Mouse (Mus musculus): ENCODE data around the gene Actb.
"Not testable (repeated sequence)": the region's sequence is repeated elsewhere in the genome, so short reads cannot be mapped to it uniquely, and the experiment has no call there.

Actb gene

DNA sequence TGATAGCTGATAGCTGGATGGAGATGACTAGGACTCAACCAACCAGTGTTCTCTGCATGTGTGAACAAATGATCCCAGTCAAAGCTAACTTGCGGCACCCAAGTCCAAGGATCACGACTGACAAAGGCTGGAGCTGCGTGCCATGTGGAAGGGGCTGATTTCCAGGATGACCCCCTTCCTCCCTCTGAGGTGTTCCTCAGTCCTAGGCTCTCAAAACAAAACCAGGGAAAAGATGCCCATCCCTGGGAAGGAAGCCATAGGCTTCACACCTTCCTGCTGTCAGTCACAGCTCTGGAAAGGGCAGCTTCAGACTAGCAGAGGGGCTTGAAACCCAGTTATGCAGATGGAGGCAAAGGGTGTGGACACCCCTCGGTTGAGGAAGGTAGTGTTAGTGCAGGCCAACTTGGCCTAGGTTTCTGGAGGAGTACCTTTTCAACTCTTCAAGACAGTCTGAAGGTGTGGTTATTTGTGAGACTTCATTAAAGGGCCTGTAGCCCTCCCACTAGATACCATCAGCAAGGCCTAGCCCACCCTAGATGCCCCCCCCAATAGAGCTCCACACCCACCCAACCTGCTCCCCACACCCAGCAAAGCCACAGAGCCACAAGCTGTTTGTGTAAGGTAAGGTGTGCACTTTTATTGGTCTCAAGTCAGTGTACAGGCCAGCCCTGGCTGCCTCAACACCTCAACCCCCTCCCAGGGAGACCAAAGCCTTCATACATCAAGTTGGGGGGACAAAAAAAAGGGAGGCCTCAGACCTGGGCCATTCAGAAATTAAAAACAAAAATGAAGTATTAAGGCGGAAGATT lies 3.8 kb downstream of the Actb start:
- no peak for DNase-seq (ENCODE audit: low spot score in 2 of 2)

DNA sequence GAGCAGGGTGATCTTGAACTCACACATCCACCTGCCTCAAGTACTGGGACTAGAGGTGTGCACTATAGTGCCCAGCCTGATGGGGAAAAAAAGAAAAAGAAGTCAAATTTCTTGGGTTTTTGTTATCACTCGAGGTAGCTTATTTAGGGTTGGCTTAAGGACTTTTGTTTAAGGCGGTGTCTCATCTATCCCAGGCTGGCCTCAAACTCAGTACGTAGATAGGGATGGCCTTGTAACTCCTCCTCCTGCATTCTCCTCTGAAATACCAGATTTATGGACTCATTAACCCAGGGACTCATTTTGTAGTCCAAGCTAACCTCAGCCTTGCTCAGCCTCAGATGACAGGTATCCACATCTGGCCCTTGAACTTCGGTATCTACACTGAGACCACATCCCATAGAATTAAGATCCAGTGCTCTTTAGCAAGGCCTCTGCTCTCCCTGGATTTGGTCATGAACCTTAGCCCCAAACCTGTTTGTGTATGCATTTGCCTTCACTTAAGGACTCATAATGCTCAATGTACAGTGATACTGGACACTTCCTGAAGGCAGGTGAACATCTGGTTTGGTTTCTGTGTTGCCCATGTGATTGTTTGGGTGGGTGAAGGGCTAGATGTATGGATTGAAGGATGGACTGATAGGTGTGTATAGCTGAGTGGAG lies 4.6 kb downstream of the Actb start:
- DNase-seq (ENCODE audit: low spot score in 2 of 2), result no peak

DNA sequence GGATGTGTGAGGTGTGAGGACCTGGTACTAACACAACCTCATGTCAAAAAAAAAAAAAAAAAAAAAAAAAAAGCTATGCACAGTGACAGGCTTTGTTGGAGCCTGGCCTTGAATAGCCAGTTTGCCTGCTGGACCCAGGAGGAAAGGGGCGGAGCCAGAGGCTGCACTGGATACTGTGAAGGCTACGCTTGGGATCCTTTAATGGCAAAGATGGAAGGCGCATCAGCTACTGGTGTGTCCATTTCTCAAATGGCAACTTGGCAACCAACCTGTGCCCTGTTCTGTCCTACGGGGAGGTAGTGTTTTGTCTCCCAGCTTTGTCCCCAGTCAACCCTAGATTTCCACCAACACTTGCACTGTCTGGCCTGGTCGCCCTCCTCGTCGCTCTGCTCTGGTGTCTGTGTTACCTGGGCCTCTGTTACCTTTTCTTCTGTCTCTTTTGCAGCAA lies 5.2 kb downstream of the Actb start:
- DNase-seq (ENCODE audit: low spot score in 2 of 2), result no peak

DNA sequence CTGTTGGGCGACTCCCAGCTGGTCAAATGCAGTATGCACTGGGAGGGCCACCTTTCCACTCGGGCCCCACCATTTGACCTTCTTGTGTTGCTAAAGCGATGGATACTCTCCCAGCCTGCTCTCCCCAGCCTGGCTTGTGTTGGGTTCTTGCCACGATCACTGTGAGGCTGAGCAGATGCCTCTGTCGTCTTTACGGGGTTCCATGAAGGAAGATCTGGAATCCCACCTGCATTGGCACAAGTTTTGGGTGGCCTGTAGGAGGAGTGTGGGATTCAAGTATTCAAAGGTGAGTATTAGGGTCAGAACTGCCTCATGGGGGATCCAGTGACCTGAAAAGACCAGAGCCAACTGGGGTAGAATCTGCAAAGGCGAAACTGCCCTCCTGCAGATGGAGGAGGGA lies 5.9 kb downstream of the Actb start:
- no peak for DNase-seq (ENCODE audit: low spot score in 2 of 2)

DNA sequence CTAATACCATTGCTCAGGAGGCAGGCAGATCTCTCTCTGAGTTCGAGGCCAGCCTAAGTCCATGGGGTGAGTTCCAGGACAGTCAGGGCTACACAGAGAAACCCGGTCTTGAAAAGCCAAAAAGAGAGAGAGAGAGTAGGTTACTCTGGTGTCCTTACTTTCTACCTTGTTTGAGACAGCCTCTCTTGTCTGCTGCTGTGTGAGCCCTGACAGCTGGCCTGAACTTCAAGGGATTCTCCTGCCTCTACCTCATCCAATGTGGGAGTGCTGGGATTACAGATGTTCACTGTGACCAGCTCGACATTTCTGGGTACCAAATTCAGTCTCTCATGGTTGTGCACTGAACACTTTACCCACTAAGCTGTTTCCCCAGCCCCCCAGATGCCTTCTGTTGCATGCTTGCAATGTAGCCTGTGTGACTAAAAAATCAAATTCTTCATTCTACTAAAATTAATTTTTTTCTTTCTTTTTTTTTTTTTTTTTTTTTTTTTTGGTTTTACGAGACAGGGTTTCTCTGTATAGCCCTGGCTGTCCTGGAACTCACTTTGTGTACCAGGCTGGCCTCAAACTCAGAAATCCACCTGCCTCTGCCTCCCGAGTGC lies 6.5 kb downstream of the Actb start:
- no peak for DNase-seq (ENCODE audit: low spot score in 2 of 2)

DNA sequence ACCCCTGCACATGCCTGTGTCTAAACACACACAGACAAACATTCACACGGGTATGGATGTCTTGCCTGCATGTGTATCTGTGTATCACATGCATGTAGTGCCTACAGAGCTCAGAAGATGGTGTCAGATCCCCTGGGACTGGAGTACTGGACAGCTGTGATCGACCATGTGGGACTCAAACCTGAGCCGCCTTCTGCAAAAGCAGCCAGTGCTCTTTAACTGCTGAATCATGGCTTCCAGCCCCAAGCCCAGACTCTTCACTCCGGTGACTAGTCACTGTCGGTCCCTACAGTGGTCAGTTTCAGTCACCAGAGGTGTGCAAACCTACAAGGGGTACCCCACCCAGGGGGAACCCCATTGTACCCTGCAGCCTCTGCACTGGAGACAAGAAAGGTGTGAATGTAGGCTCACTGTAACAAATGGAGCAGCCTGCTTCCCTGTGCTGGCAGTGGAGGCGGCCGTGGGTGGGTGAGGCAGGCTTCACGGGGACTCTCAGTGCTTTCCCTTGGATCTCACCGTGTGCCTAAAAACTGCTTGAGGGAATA lies 7.4 kb downstream of the Actb start:
- peak in 1 of 2 experiments; percentile 66 for DNase-seq (ENCODE audit: low spot score in 2 of 2)

DNA sequence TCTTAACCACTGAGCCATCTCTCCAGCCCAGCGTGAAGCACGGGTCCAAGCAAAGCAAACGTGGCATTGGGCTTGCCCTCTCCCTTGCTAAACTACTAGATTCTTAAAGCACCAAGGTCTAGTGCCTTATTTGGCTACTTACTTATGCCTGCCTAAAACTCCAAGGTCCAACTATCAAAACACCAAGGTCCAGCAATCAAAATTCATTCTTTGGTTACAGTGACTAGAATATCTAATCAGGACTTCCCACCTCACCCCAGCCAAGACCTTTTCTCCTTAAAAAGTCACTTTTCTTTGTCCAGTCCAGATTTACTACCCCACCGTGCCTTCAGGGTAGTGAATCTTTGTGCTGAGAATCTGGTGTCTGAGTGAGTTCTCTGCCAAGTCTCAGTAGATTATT lies 8.2 kb downstream of the Actb start:
- DNase-seq (ENCODE audit: low spot score in 2 of 2), result no peak

DNA sequence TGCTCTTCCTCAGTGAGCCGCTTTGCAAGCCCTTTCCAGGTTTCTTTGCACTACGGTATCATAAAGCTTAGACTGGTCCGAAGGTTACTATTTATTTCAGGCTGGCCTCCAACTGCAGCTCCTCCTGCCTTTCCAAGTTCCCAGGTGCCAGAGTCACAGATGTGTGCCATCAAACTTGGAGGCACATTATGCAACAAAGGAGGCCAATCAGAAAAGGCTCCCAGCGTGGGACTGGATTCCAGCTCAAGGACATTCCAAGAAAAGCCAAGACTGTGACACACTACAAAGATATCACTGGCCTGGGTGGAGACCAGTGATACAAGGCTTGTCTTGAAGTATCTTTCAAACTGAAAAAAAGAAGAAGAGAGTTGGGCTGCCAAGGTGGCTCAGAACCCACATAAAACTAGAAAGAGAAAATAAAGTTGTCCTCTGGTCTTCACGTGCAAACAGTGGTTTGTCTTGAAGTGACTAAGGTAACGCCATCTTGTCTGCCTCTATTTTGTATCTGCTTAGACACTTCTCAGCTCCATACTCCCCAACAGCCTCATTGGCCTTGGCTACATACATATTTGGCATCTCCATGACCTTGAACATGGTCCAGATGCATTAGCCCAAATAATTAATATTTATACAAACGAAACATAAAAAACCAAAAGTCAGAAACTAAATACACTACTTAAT lies 8.8 kb downstream of the Actb start:
- DNase-seq (ENCODE audit: low spot score in 2 of 2), result no peak

DNA sequence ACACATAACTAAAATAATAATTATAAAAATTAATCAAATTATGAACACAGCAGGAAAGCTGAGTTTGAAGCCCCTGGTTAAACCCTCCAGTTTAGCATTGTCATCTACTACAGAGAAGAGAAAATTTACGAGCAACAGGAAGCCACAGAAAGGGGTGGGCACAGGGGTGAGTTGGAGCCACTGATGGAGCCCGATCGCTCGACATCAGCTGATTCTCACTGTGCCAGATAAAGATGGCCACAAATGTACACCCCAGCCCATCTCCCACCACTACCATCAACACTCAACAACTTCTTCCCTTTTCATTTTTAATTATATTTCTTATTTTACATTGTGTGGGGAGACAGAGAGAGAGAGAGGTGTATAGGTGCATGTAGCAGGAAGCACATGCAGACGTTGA lies 9.8 kb downstream of the Actb start:
- DNase-seq (ENCODE audit: low spot score in 2 of 2), result no peak

DNA sequence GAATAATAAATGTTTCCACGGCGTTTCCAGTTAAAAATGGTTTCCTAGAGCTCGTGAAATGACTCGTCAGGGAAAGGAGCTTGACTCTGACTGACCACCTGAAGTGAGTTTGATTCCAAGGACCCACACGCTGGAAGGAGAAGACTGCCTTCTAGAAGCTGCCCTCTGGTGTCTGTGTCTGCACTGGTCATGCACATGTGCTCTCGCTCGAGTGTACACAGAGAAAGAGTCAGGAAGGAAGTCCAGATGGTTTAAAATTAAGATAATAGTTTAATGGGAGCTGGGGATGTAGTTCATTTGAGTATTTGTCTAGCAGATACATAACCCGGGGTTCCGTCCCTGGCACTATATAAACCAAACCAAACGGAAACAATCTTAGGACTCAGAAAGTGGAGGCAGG lies 10.4 kb downstream of the Actb start:
- DNase-seq (ENCODE audit: low spot score in 2 of 2), result no peak

DNA sequence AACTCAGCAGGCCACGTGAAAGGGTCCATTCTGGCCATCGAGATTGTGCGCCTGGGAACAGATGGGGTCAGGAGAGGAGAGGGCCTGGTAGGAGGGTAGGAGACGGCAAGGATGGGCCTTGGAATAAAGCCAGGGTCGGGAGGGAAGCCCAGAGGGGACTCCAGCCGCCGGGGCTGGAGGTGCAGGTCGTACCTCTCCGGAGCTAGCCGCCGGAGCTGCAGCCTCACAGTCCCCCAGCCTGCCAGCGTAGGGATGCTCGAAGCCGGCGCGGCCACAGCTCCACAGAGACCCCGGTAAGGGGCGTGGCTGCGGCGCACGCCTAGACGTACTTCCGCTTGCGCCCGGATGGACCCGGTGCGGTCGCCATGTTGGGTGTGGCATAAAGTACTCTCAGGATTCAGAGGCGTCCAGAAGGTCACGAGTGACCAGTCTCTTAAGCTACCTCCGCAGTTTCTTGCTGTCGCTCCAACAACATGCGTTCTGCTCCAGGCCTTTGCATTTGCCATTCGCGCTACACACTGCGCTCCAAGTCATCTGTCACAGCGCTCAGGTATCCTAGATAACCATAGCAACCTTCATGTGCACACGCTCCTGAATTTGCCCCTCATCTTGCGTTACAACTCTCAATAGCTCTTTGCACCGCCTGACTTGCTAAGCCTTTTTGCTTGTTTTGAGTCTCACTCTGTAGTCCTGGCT lies 11.5 kb downstream of the Actb start, which contains the start of gene Fbxl18:
Gene Fbxl18, minus strand, starts transcription at position 504 of the 696 bp plus-strand sequence.
- peak; percentile 89 to 94 for DNase-seq (ENCODE audit: low spot score in 2 of 2)

DNA sequence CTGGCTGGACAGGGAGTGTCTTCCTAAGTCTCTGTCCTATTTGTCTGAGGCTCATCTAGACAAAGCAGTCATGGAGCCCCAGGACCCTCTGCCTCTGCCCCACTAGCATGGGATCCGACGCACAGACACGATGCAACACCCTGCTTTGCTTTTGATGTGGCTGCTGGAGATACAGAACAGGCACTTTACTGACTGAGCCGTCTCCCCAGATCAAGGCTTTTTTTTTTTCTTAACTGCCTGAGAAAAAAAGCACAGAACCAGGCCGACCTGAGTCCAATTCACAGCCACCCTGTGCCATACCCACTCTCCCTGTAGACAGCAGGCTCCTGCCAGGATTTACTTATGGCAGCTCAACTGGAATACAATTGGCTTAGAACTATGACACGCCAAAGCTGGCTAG lies 15.2 kb downstream of the Actb start:
- DNase-seq (ENCODE audit: low spot score in 2 of 2), result no peak

DNA sequence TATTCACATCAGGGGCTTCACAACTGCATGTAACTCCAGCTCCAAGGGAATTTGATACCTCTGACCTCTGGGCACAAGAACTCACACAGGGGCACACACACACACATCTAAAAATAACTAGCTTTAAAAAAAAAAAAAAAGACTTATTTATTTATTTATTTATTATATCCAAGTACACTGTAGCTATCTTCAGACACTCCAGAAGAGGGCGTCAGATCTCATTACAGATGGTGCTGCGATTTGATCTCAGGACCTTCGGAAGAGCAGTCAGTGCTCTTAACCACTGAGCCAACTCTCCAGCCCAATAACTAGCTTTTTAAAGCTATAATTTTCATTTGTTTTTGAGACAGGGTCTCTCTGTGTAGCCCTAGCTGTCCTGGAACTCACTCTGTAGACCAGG lies 19.0 kb downstream of the Actb start:
- DNase-seq (ENCODE audit: low spot score in 2 of 2), result not testable (repeated sequence)

DNA sequence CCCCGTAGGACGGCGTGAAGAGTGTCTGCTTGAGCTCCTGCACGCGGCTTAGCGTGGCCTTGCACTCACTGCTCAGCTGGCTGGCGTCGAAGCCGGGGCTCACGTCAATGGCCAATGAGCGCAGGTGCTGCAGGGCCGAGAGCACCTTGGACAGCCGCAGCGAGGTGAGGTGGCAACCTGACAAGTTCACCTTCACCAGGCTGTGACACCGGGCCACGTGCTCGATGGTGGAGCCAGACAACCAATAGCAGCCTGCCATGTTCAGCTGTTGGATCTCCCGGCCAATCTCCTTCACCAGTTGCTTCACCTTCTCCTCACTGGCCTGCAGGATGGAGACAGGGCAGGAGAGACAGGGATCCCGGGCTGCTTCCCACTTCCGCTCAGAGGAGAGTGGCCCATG lies 19.8 kb downstream of the Actb start:
- DNase-seq (ENCODE audit: low spot score in 2 of 2), result no peak

DNA sequence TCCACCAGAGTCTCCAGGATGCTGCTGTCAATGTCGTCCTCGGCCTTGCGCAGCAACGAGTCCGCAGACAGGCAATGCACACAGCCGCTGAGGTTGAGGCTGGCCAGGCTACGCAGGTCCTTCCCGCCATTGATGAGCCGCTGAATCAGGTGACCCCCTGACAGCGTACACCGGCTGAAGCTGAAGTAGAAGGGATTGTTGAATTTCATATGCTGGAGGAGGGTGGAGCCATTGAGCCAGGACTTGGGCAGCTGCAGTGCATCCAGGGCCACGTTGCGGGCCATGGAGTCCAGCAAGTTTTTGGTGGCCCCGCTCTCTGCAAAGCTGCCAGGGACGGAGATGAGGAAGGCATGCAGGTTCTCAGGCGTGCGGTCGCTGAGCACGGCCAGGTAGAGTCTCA lies 20.4 kb downstream of the Actb start:
- no peak for DNase-seq (ENCODE audit: low spot score in 2 of 2)

DNA sequence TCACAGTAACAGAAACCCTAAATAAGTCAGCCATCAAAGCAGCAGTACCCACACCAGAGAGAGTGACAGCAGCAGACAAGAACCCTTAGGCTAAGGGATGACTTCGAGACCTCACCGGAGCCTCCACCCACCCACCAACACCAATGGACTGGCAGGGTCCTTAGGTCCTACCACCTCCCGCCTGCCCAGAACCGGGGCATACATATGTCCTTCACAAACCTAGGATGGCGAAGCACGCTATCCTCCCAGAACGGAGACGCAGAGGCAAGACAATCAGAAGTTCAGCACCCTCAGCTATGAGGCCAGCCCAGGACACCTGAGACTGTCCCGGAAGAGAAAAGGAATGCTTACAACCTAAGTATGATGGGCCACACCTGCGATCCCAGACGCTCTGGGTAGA lies 24.1 kb downstream of the Actb start:
- DNase-seq (ENCODE audit: low spot score in 2 of 2), result peak in 1 of 2 experiments; percentile 62

DNA sequence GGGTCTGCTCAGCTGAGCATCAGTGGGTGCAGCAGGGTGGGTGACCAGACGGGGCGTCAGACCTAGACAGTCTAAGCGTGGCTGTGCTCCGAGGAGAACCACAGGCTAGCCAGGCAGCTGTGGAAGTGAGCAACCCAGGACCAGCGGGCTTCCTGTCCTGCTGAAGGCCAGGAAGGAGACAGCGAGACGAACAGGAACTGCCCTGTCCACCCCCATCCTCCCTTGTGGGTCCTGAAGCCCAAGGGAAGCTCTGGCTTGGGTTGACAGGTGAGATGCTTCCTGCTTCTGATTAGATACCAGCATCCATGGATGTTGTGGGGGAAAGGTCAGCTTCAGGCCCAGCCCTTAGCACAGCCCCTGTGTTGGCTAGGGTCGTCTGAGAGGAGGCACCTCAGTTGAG lies 24.6 kb downstream of the Actb start:
- peak in 1 of 2 experiments; percentile 62 for DNase-seq (ENCODE audit: low spot score in 2 of 2)

DNA sequence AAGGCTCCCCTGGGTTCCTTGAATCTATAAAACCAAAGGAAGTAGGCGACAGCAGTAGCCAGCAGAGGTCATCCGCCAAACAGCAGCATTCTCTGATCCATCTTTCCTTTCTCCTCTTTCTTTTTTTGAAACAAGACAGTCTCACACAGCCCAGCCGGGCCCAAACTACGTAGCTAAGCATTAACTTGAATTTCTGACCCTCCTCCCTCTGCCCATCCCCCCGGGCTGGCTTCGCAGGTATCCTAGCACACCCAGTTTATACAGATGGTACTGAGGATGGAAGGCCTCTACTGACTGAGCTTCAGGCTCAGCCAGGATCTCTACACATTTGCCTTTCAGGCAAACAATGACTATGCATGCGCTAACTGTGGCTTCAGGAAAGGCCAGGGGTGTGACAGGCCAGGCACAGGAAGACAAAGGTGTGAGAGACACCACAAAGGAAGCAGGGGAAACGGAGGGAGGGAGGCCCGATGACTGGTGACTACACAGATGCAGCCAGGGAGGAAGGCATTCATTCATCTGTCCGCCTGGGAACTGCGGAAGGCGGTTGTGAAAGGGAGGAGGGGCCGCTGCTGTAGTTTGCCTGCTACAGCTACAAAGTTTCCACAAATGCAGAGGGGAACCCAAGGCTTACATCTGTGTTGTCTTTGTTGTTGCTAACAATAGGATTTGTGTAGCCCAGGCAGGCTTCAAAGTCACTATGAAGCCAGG lies 25.6 kb downstream of the Actb start:
- DNase-seq (ENCODE audit: low spot score in 2 of 2), result peak in 1 of 2 experiments; percentile 62

DNA sequence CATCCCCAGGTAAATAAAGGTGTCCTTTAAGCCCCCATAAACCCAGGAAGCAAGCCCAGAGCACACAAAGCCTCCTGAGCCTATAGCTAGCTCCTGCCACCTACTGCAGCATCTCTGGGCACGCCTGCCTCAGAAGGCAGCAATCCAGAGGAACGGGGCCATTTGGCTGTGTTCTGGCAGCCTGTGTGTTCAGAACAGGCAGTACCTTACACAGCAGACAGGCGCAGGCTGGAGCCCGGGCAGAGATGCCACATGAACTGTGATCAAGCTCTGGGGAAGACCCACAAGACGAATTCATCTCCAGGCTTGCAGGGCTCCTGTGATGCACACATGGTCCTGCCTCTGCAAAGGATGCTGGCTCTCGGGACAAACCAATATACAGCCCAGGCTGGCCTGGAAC lies 26.3 kb downstream of the Actb start:
- peak in 1 of 2 experiments; percentile 63 for DNase-seq (ENCODE audit: low spot score in 2 of 2)

DNA sequence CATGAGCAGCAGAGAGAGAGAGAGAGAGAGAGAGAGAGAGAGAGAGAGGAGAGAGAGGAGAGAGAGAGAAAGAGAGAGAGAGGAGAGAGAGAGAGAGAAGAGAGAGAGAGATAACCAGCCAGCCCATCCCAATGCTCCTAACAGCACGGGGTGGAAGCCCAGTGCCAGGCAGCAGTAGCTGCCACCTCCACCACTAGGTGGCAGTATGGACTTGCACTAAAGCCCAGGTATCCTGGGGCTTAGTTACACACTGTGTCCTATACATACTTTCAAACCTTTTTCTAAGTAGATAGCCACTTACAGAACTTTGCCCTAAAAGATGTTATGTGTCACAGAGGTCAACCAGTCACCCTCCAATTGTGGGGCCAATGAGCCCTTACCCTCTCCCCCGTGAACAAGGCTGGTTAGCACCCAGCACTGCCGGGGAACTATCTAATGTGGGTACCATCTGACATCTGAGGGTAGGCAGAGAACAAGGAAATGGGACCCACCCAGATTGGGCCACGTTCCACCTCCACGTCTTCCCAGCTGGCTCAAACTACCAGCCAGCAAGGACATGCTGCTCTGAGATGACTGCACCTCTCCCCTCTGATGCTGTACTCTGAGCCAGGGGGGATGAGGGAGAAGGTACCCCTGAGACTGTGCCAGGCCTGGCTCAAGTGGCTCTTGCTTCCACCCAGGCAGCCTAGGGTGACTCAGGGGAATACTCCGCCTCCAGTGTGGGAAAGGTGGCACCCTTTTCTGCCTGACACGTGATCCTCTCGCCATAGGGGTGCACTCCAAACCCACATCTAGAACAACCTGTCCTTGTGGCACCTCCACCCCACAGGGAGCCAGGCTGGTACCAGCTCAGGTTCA lies 27.0 kb downstream of the Actb start:
- DNase-seq (ENCODE audit: low spot score in 2 of 2), result peak; percentile 85 to 93
